Comparison of ENCODE assay signal across 9 mouse cellular contexts in genomic region chr7:101908367-101908766, GRCm38 (mm10). TPM values are rescaled to one million over a fixed set of nuclear protein-coding genes. Genes with fewer than 3 reads are reported as not detected.
A peak's percentile ranks its signal among the peaks of the same experiment; 100 is the strongest.
DNase-seq lines count a peak whose midpoint lies in the region; ATAC-seq and TF ChIP-seq lines count a peak whose summit lies in the region.
"Had no signal": no experiment of that assay in that cellular context is flagged by ENCODE, and none has a peak within 500 bp of the region (broad histone marks: within the 10 kb centered on the region; RNA-seq: fewer than 3 reads in every experiment).

No protein-coding gene starts in this region.

- no peak for ATAC-seq in forebrain, embryonic 13.5 days
- no peak for ATAC-seq in forebrain, embryonic 16.5 days
- no peak for ATAC-seq in liver, embryonic 14.5 days (ENCODE audit: insufficient read depth)

- H3K9ac ChIP-seq in forebrain, embryonic 13.5 days, result peak overlapping the region; percentile 17; the same call in 1 of the 2 replicates
- H3K9ac ChIP-seq in forebrain, embryonic 16.5 days (replicated peaks; ENCODE audit: low read depth, low read length), result no peak overlapping the region
- H3K9ac ChIP-seq in liver, embryonic 14.5 days (replicated peaks), result no peak overlapping the region

- no peaks in the 10 kb centered on the region for H3K27me3 ChIP-seq in forebrain, embryonic 13.5 days
- H3K27me3 ChIP-seq in forebrain, embryonic 16.5 days (replicated peaks; ENCODE audit: control insufficient read depth, insufficient read depth, low read length), result no peaks in the 10 kb centered on the region
- H3K27me3 ChIP-seq in liver, embryonic 14.5 days (ENCODE audit: control insufficient read depth, insufficient read depth, low read length), result no peaks in the 10 kb centered on the region

- H3K9me3 ChIP-seq in forebrain, embryonic 13.5 days (replicated peaks), result no peaks in the 10 kb centered on the region
- H3K9me3 ChIP-seq in forebrain, embryonic 16.5 days (ENCODE audit: control insufficient read depth, low read length), result no peaks in the 10 kb centered on the region
- no peaks in the 10 kb centered on the region for H3K9me3 ChIP-seq in liver, embryonic 14.5 days (ENCODE audit: control insufficient read depth, low read length)

- H3K36me3 ChIP-seq in forebrain, embryonic 13.5 days (ENCODE audit: poor library complexity, severe bottlenecking), result peaks cover 46% of the 10 kb centered on the region
- H3K36me3 ChIP-seq in forebrain, embryonic 16.5 days (ENCODE audit: control insufficient read depth, insufficient read depth), result peaks cover 16% of the 10 kb centered on the region
- H3K36me3 ChIP-seq in liver, embryonic 14.5 days (replicated peaks; ENCODE audit: control insufficient read depth, insufficient read depth, low read depth), result peaks cover 18% of the 10 kb centered on the region

- 87% methylated on average over 4 of the region's 4 CpGs for WGBS in forebrain, embryonic 13.5 days
- WGBS in forebrain, embryonic 16.5 days, result 83% methylated on average over 4 of the region's 4 CpGs
- WGBS in liver, embryonic 14.5 days (ENCODE audit: insufficient replicate concordance), result 32% methylated on average over 4 of the region's 4 CpGs

- no peak for TF ChIP-seq CTCF in liver, embryonic 14.5 days (IDR thresholded peaks at IDR 0.05; ENCODE audit: low read depth)

- H3K4me2 ChIP-seq in forebrain, embryonic 13.5 days, result no peak overlapping the region
- H3K4me2 ChIP-seq in forebrain, embryonic 16.5 days (ENCODE audit: low read length), result no peak overlapping the region
- H3K4me2 ChIP-seq in liver, embryonic 14.5 days (ENCODE audit: low read depth), result peak overlapping the region; percentile 11; the same call in 1 of the 2 replicates

- H3K27ac ChIP-seq in forebrain, embryonic 13.5 days, result no peak overlapping the region
- H3K27ac ChIP-seq in forebrain, embryonic 16.5 days (ENCODE audit: low read length), result no peak overlapping the region
- no peak overlapping the region for H3K27ac ChIP-seq in liver, embryonic 14.5 days

- H3K4me3 ChIP-seq in forebrain, embryonic 13.5 days, result no peak overlapping the region
- H3K4me3 ChIP-seq in forebrain, embryonic 16.5 days (replicated peaks; ENCODE audit: low read length), result no peak overlapping the region
- H3K4me3 ChIP-seq in liver, embryonic 14.5 days (ENCODE audit: insufficient read depth in 1 of 2, low read depth in 2 of 2, low read length in 2 of 2), result no peak overlapping the region

- peaks cover 32% of the 10 kb centered on the region for H3K4me1 ChIP-seq in forebrain, embryonic 13.5 days
- H3K4me1 ChIP-seq in forebrain, embryonic 16.5 days (replicated peaks; ENCODE audit: control insufficient read depth, insufficient read depth, low read length), result peaks cover 22% of the 10 kb centered on the region
- H3K4me1 ChIP-seq in liver, embryonic 14.5 days (replicated peaks; ENCODE audit: control insufficient read depth in 2 of 2, insufficient read depth in 2 of 2, low read length in 1 of 2), result peaks cover 14 to 24% of the 10 kb centered on the region in 2 experiments

- DNase-seq in 416B (ENCODE audit: low read depth), result peak; percentile 16
- DNase-seq in heart, adult 8-10 months (ENCODE audit: low spot score), result peak; percentile 47
- no peak for DNase-seq in liver, embryonic 14.5 days (ENCODE audit: low read depth in 3 of 3, low spot score in 3 of 3)
- DNase-seq in yolk sac, embryonic 10.5 days (ENCODE audit: low spot score), result no peak
- no peak for DNase-seq in layer of hippocampus, postnatal 14 days (ENCODE audit: low spot score in 2 of 2)
- DNase-seq in adrenal gland, adult 18-20 months (ENCODE audit: low spot score in 2 of 2), result no peak

- no peak for TF ChIP-seq EP300 in liver, embryonic 14.5 days (IDR thresholded peaks at IDR 0.05; ENCODE audit: low read depth)

RNA-seq across cellular contexts. Expression of gene Tomt, which starts 2.2 kb away (rescaled TPM):
- 0.57 and 0.59 TPM in 2 replicates for polyA plus RNA-seq in forebrain, embryonic 13.5 days (2015; fragmentation: Nextera tagmentation; extraction: Ambion mirVana)
- polyA plus RNA-seq in forebrain, embryonic 16.5 days (2015; fragmentation: Nextera tagmentation; extraction: Ambion mirVana), result 0.54 and 0.72 TPM in 2 replicates
- total RNA-seq in heart, adult 8-10 months (2022), result not detected
- polyA plus RNA-seq in liver, embryonic 14.5 days (2012; rRNA removed), result 0.05 and 0.08 TPM in 2 replicates
- 0.09 and 0.13 TPM in 2 replicates for polyA plus RNA-seq in liver, embryonic 14.5 days (2014; fragmentation: Nextera tagmentation; extraction: Ambion mirVana)
- under 1 TPM; 0.18 to 0.21 TPM for total RNA-seq in layer of hippocampus, postnatal 14 days (2021)
- total RNA-seq in adrenal gland, adult 18-20 months (2021), result not detected
- total RNA-seq: left cerebral cortex, postnatal 10 days had no signal

RNA-seq across cellular contexts. Expression of gene Lamtor1, which starts 2.7 kb away (rescaled TPM):
- polyA plus RNA-seq in forebrain, embryonic 13.5 days (2015; fragmentation: Nextera tagmentation; extraction: Ambion mirVana), result 152 and 158 TPM in 2 replicates
- 149 and 166 TPM in 2 replicates for polyA plus RNA-seq in forebrain, embryonic 16.5 days (2015; fragmentation: Nextera tagmentation; extraction: Ambion mirVana)
- total RNA-seq in heart, adult 8-10 months (2022), result 100 to 1,000 TPM; 119 to 133 (median 122) TPM
- 61.7 and 74.8 TPM in 2 replicates for polyA plus RNA-seq in liver, embryonic 14.5 days (2012; rRNA removed)
- 63.3 and 67.8 TPM in 2 replicates for polyA plus RNA-seq in liver, embryonic 14.5 days (2014; fragmentation: Nextera tagmentation; extraction: Ambion mirVana)
- total RNA-seq in layer of hippocampus, postnatal 14 days (2021), result 100 to 1,000 TPM in 1 of 2 experiments, 10 to 100 TPM in 1; 98.7 to 102 TPM
- 100 to 1,000 TPM in 1 of 2 experiments, 10 to 100 TPM in 1; 95.1 to 109 TPM for total RNA-seq in adrenal gland, adult 18-20 months (2021)

RNA-seq across cellular contexts. Expression of gene Lrrc51, which starts 25.3 kb away (rescaled TPM):
- 8.0 and 11.7 TPM in 2 replicates for polyA plus RNA-seq in forebrain, embryonic 13.5 days (2015; fragmentation: Nextera tagmentation; extraction: Ambion mirVana)
- polyA plus RNA-seq in forebrain, embryonic 16.5 days (2015; fragmentation: Nextera tagmentation; extraction: Ambion mirVana), result 9.4 and 9.6 TPM in 2 replicates
- 1 to 10 TPM; 4.3 to 6.2 (median 5.4) TPM for total RNA-seq in heart, adult 8-10 months (2022)
- polyA plus RNA-seq in liver, embryonic 14.5 days (2012; rRNA removed), result 1.3 and 1.4 TPM in 2 replicates
- 1.8 and 2.1 TPM in 2 replicates for polyA plus RNA-seq in liver, embryonic 14.5 days (2014; fragmentation: Nextera tagmentation; extraction: Ambion mirVana)
- total RNA-seq in layer of hippocampus, postnatal 14 days (2021), result 1 to 10 TPM; 4.8 to 7.4 TPM
- total RNA-seq in adrenal gland, adult 18-20 months (2021), result 10 to 100 TPM; 12.2 to 13.9 TPM

RNA-seq across cellular contexts. Expression of gene Numa1, which starts 25.5 kb away (rescaled TPM):
- 66.2 and 71.7 TPM in 2 replicates for polyA plus RNA-seq in forebrain, embryonic 13.5 days (2015; fragmentation: Nextera tagmentation; extraction: Ambion mirVana)
- polyA plus RNA-seq in forebrain, embryonic 16.5 days (2015; fragmentation: Nextera tagmentation; extraction: Ambion mirVana), result 64.8 and 68.6 TPM in 2 replicates
- 100 to 1,000 TPM in 2 of 4 experiments, 10 to 100 TPM in 2; 90.6 to 103 (median 98.5) TPM for total RNA-seq in heart, adult 8-10 months (2022)
- polyA plus RNA-seq in liver, embryonic 14.5 days (2012; rRNA removed), result 27.4 and 28.6 TPM in 2 replicates
- polyA plus RNA-seq in liver, embryonic 14.5 days (2014; fragmentation: Nextera tagmentation; extraction: Ambion mirVana), result 36.2 and 41.3 TPM in 2 replicates
- 10 to 100 TPM; 73.4 to 75.3 TPM for total RNA-seq in layer of hippocampus, postnatal 14 days (2021)
- total RNA-seq in adrenal gland, adult 18-20 months (2021), result 100 to 1,000 TPM; 141 to 160 TPM

RNA-seq across cellular contexts. Expression of gene Folr1, which starts 37.8 kb away (rescaled TPM):
- polyA plus RNA-seq in forebrain, embryonic 13.5 days (2015; fragmentation: Nextera tagmentation; extraction: Ambion mirVana), result 8.6 and 20.1 TPM in 2 replicates
- 17.1 and 19.2 TPM in 2 replicates for polyA plus RNA-seq in forebrain, embryonic 16.5 days (2015; fragmentation: Nextera tagmentation; extraction: Ambion mirVana)
- total RNA-seq in heart, adult 8-10 months (2022), result under 1 TPM in 1 of 4 experiments, not detected in 3; 0.44 TPM
- 0.33 and 0.53 TPM in 2 replicates for polyA plus RNA-seq in liver, embryonic 14.5 days (2012; rRNA removed)
- 0.38 TPM in 1 of 2 replicates, not detected in the other for polyA plus RNA-seq in liver, embryonic 14.5 days (2014; fragmentation: Nextera tagmentation; extraction: Ambion mirVana)
- 10 to 100 TPM in 1 of 2 experiments, 1 to 10 TPM in 1; 4.4 to 35.6 TPM for total RNA-seq in layer of hippocampus, postnatal 14 days (2021)
- 1 to 10 TPM in 1 of 2 experiments, not detected in 1; 5.0 TPM for total RNA-seq in adrenal gland, adult 18-20 months (2021)

Comparison
In these comparisons a context has a peak if more than half of its experiments do, and no peak if none do; other contexts are left out.
1. DNase-seq: peak in 416B (single experiment) and heart, adult 8-10 months (single experiment); none in liver, embryonic 14.5 days (0 of 3), yolk sac, embryonic 10.5 days (single experiment), layer of hippocampus, postnatal 14 days (0 of 2) and adrenal gland, adult 18-20 months (0 of 2).